8 mouse cellular contexts compared by ENCODE assay signal in genomic region chr15:99391975-99392374, GRCm38 (mm10). TPM values are rescaled to one million over a fixed set of nuclear protein-coding genes. Genes with fewer than 3 reads are reported as not detected.
DNase-seq lines count a peak whose midpoint lies in the region; ATAC-seq and TF ChIP-seq lines count a peak whose summit lies in the region.

No protein-coding gene starts in this region.

- TF ChIP-seq POLR2A in bone marrow, adult 2 months (IDR thresholded peaks at IDR 0.05; ENCODE audit: borderline replicate concordance, control insufficient read depth, low read depth, low read length): no peak

- 50% methylated on average over 6 of the region's 6 CpGs for WGBS in bone marrow, adult 2 months
- 72% methylated on average over 6 of the region's 6 CpGs for WGBS in intestine, embryonic 15.5 days
- 63% methylated on average over 6 of the region's 6 CpGs for WGBS in liver, embryonic 16.5 days (ENCODE audit: insufficient replicate concordance)

- H3K9me3 ChIP-seq in intestine, embryonic 15.5 days: no peaks in the 10 kb centered on the region
- H3K9me3 ChIP-seq in liver, embryonic 16.5 days (replicated peaks; ENCODE audit: control insufficient read depth, low read length): no peaks in the 10 kb centered on the region

- peak; percentile 64 for DNase-seq in adrenal gland, postnatal 14 days
- DNase-seq in adrenal gland, adult 8-10 months: no peak
- DNase-seq in embryo, embryonic 9.5 days (ENCODE audit: extremely low spot score): no peak
- DNase-seq in layer of hippocampus, postnatal 25 days (ENCODE audit: extremely low spot score in 1 of 2, low spot score in 1 of 2): no peak

- peak; percentile 2; the same call in 1 of the 2 replicates for ATAC-seq in intestine, embryonic 15.5 days
- ATAC-seq in liver, embryonic 16.5 days (ENCODE audit: low read depth): no peak
- ATAC-seq in activated CD4-positive, CD25-positive, alpha-beta regulatory T cell, adult 4 months: no peak

- H3K4me3 ChIP-seq in bone marrow, adult 2 months (replicated peaks; ENCODE audit: control insufficient read depth, low read depth, low read length): no peak overlapping the region
- H3K4me3 ChIP-seq in intestine, embryonic 15.5 days (replicated peaks): peak overlapping the region; percentile 64
- H3K4me3 ChIP-seq in liver, embryonic 16.5 days (ENCODE audit: low read depth, low read length): peak overlapping the region; percentile 91

- H3K27me3 ChIP-seq in intestine, embryonic 15.5 days (replicated peaks): no peaks in the 10 kb centered on the region
- no peaks in the 10 kb centered on the region for H3K27me3 ChIP-seq in liver, embryonic 16.5 days (ENCODE audit: control insufficient read depth, insufficient read depth, low read depth, low read length)

- TF ChIP-seq CTCF in bone marrow, adult 2 months (IDR thresholded peaks at IDR 0.05; ENCODE audit: control insufficient read depth, insufficient read depth, low read length): no peak

- H3K36me3 ChIP-seq in intestine, embryonic 15.5 days: no peaks in the 10 kb centered on the region
- no peaks in the 10 kb centered on the region for H3K36me3 ChIP-seq in liver, embryonic 16.5 days (ENCODE audit: control insufficient read depth, insufficient read depth)

- peak overlapping the region; percentile 13 for H3K27ac ChIP-seq in bone marrow, adult 2 months (ENCODE audit: control insufficient read depth, insufficient read depth, low read depth, low read length, poor library complexity)
- H3K27ac ChIP-seq in intestine, embryonic 15.5 days: peak overlapping the region; percentile 48
- H3K27ac ChIP-seq in liver, embryonic 16.5 days (ENCODE audit: low read length): peak overlapping the region; percentile 59; the same call in 1 of the 2 replicates

- H3K9ac ChIP-seq in intestine, embryonic 15.5 days: peak overlapping the region; percentile 36; the same call in 1 of the 2 replicates
- H3K9ac ChIP-seq in liver, embryonic 16.5 days (ENCODE audit: low read depth, low read length): no peak overlapping the region; the same call in 1 of the 2 replicates

- peaks cover 4% of the 10 kb centered on the region; the same call in 1 of the 2 replicates for H3K4me1 ChIP-seq in bone marrow, adult 2 months (ENCODE audit: control insufficient read depth, insufficient read depth, low read length)
- peaks cover 21% of the 10 kb centered on the region for H3K4me1 ChIP-seq in intestine, embryonic 15.5 days (replicated peaks)
- H3K4me1 ChIP-seq in liver, embryonic 16.5 days (ENCODE audit: control insufficient read depth, low read depth, low read length): peaks cover 37% of the 10 kb centered on the region

- peak overlapping the region; percentile 80 for H3K4me2 ChIP-seq in intestine, embryonic 15.5 days (replicated peaks)
- H3K4me2 ChIP-seq in liver, embryonic 16.5 days (ENCODE audit: low read depth, low read length): peak overlapping the region; percentile 74

RNA-seq across cellular contexts. Expression of gene Tmbim6, which starts 0.7 kb away (rescaled TPM):
- total RNA-seq in adrenal gland, postnatal 14 days (2021): 571 and 598 TPM in 2 replicates
- total RNA-seq in adrenal gland, adult 8-10 months (2022): 100 to 1,000 TPM; 442 to 837 (median 596) TPM
- 93.5 and 146 TPM in 2 replicates for polyA plus RNA-seq in bone marrow, adult 2 months (2011; ENCODE audit: insufficient read depth, insufficient read length, low replicate concordance, missing spikeins)
- 530 and 607 TPM in 2 replicates for polyA plus RNA-seq in intestine, embryonic 15.5 days (2015; fragmentation: Nextera tagmentation; extraction: Ambion mirVana)
- 309 and 359 TPM in 2 replicates for polyA plus RNA-seq in liver, embryonic 16.5 days (2015; fragmentation: Nextera tagmentation; extraction: Ambion mirVana)
- polyA plus RNA-seq in activated CD4-positive, CD25-positive, alpha-beta regulatory T cell, adult 4 months (2017; shearing (Covaris generic)): 1,000 to 10,000 TPM in 1 of 2 experiments, 100 to 1,000 TPM in 1; 855 to 1,076 TPM
- 100 to 1,000 TPM; 359 to 369 TPM for total RNA-seq in layer of hippocampus, postnatal 25 days (2021)

RNA-seq across cellular contexts. Expression of gene Fmnl3, which starts 21.7 kb away (rescaled TPM):
- 21.3 and 31.3 TPM in 2 replicates for total RNA-seq in adrenal gland, postnatal 14 days (2021)
- total RNA-seq in adrenal gland, adult 8-10 months (2022): 10 to 100 TPM; 16.5 to 29.3 (median 24.4) TPM
- polyA plus RNA-seq in bone marrow, adult 2 months (2011; ENCODE audit: insufficient read depth, insufficient read length, low replicate concordance, missing spikeins): 13.0 and 17.7 TPM in 2 replicates
- polyA plus RNA-seq in intestine, embryonic 15.5 days (2015; fragmentation: Nextera tagmentation; extraction: Ambion mirVana): 16.3 and 17.3 TPM in 2 replicates
- polyA plus RNA-seq in liver, embryonic 16.5 days (2015; fragmentation: Nextera tagmentation; extraction: Ambion mirVana): 2.9 and 3.0 TPM in 2 replicates
- polyA plus RNA-seq in activated CD4-positive, CD25-positive, alpha-beta regulatory T cell, adult 4 months (2017; shearing (Covaris generic)): 1 to 10 TPM; 6.1 to 9.0 TPM
- total RNA-seq in layer of hippocampus, postnatal 25 days (2021): 10 to 100 TPM in 1 of 2 experiments, 1 to 10 TPM in 1; 9.3 to 11.3 TPM
